Mouse (Mus musculus) heart, adult 2 months (tissue): ENCODE measurements around the gene Msantd2. TPM values are rescaled to one million over a fixed set of nuclear protein-coding genes. Genes with fewer than 3 reads are reported as not detected.

Source experiments
- DNase-seq, 2 experiments: peaks; one replicate each; pipeline ENCODE4 v3.0.0; 2021
- H3K27ac ChIP-seq: fragments of 200-600 bp; 2 replicates; pipeline ENCODE4 v1.8.1; 2022
- H3K27me3 ChIP-seq: fragments of 200-500 bp; 2 replicates; pipeline ENCODE4 v1.6.1; 2012; ENCODE audit warnings: mild to moderate bottlenecking, low read length, inconsistent platforms, mixed read lengths; ENCODE audit not compliant: control insufficient read depth, insufficient read depth
- H3K36me3 ChIP-seq: fragments of 200-500 bp; 2 replicates; pipeline ENCODE4 v1.6.1; 2012; ENCODE audit warnings: low read length, inconsistent platforms; ENCODE audit not compliant: control insufficient read depth, insufficient read depth
- H3K4me1 ChIP-seq: fragments of 200-500 bp; 2 replicates; pipeline ENCODE4 v1.6.1; 2011; ENCODE audit warnings: low read length; ENCODE audit not compliant: control insufficient read depth, insufficient read depth
- H3K4me3 ChIP-seq: fragments of 200-600 bp; 2 replicates; pipeline ENCODE4 v1.8.1; 2022
- H3K79me2 ChIP-seq: fragments of 200-500 bp; replicated peaks from 2 replicates; pipeline ENCODE4 v1.6.1; 2012; ENCODE audit warnings: mild to moderate bottlenecking, inconsistent platforms, low read length, moderate library complexity, mixed read lengths; ENCODE audit not compliant: control insufficient read depth, insufficient read depth
- H3K9ac ChIP-seq: fragments of 200-500 bp; 2 replicates; pipeline ENCODE4 v1.6.1; 2012; ENCODE audit warnings: low read depth, mild to moderate bottlenecking, control low read depth, inconsistent platforms, low read length, mixed read lengths
- CTCF ChIP-seq: fragments of 200-600 bp; IDR thresholded peaks from 2 replicates; pipeline ENCODE4 v1.8.1; 2022; ENCODE audit warnings: antibody characterized with exemption, mild to moderate bottlenecking, moderate library complexity
- EP300 ChIP-seq: fragments of 200-500 bp; IDR thresholded peaks from 2 replicates; pipeline ENCODE4 v1.6.1; 2011; ENCODE audit warnings: low read depth, low read length, control low read depth; ENCODE audit not compliant: insufficient read depth
- POLR2A ChIP-seq: fragments of 200-500 bp; IDR thresholded peaks from 2 replicates; pipeline ENCODE4 v1.6.1; 2011; ENCODE audit warnings: mild to moderate bottlenecking, low read depth, low read length, control low read depth; ENCODE audit not compliant: insufficient read depth
- WGBS: fragments of 180-500 bp; shearing (Covaris S2); methylation state at CpG from one replicate; pipeline ENCODE4 v1.1.7; 2018; 5-methylcytosine and 5-hydroxymethylcytosine counted together
- intact Hi-C: fragments of 180-260 bp; cut with DNase I; formaldehyde crosslinking; loops from one replicate; pipeline ENCODE4 v1.15.1; 2025
- polyA plus RNA-seq: library from polyadenylated mRNA; depleted of rRNA; stranded (reverse); fragments of >200 nt; gene quantifications from 2 replicates; pipeline ENCODE4 v1.2.3, GENCODE M21; 2012
- total RNA-seq, 2 experiments: library from RNA; stranded (reverse); gene quantifications; 2 replicates each; pipeline ENCODE4 v1.2.3; 2021

Msantd2 gene
- total and polyA plus RNA-seq, 3 experiments, result 6.4 to 10.7 (median 7.1) TPM

DNA sequence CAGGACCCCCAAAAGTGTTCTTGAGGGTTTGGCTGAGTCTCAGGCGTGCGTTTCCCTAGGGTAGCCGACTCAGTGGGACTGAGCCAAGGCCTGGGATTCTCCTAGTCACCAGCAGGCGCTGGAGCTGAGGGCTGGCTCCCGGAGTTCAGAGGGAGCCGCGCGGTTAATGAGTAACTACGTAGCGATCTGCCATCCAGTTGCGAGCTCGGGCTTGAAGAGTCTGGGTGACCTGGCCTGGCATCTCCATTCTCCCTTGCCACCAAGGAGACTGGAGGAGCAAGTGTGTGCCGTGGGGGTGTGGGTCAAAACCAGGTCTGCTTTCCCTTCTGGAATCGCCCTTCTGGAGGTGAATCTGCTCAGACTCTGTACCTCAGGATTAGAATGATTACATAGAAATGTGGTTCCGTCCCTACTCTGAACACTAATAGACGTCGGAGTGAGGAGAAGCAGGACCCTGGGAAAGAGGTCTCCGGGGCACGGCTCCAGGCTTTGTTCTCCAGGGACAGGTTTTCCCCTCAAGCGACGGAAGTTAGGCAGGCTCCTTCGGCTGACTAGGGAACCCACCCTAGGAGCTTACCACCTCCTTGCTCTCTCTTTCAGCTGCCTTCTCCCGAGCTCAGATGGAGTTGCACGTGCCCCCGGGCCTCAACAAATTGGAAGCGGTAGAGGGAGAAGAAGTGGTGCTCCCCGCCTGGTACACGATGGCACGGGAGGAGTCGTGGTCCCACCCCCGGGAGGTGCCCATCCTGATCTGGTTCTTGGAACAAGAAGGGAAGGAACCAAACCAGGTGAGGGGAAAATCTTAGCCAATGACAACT, 42.0 kb downstream of the Msantd2 start:
- H3K27me3 ChIP-seq, result no peaks in the 10 kb centered on the region
- peaks cover 33% of the 10 kb centered on the region for H3K36me3 ChIP-seq
- 5% methylated on average over 31 of the region's 31 CpGs for WGBS
- H3K9ac ChIP-seq, result peak overlapping the region; percentile 83
- H3K27ac ChIP-seq, result peak overlapping the region; percentile 93
- peak; percentile 67 to 71 for DNase-seq
- TF ChIP-seq CTCF, result peak; percentile 74
- TF ChIP-seq EP300, result no peak
- peak; percentile 14; the same call in 1 of the 2 replicates for TF ChIP-seq POLR2A
- H3K4me3 ChIP-seq, result peak overlapping the region; percentile 71
- intact Hi-C loops, result loop anchor here (1.0 to 2.0 kb wide), 3 partner anchors 14 to 130 kb away; partner anchors contain the start of gene Robo4
- no peaks in the 10 kb centered on the region for H3K79me2 ChIP-seq
- H3K4me1 ChIP-seq, result peaks cover 12% of the 10 kb centered on the region

DNA sequence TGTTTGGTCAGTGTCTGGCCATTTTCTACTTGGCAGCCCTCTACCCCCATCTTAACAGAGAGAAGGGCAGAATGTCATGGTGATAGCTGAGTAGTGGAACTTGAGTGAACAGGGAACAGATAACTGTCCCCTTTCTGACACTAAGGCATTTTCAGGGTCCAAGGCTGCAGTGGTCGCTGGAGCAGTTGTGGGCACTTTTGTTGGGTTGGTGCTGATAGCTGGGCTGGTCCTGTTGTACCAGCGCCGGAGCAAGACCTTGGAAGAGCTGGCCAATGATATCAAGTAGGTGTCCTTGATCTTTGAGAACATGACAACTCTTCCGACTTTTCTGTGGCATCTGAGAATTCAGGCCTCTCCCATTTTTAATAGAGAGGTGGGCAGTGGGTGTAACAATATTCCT, 47.7 kb downstream of the Msantd2 start:
- Histone ChIP-seq H3K79me2 (no peaks in the 10 kb centered on the region), H3K27ac (peak overlapping the region; percentile 0), H3K4me3 (no peak overlapping the region), H3K36me3 (peaks cover 77% of the 10 kb centered on the region), H3K9ac (no peak overlapping the region), H3K27me3 (no peaks in the 10 kb centered on the region), H3K4me1 (peaks cover 39% of the 10 kb centered on the region)
- 59% methylated on average over 4 of the region's 4 CpGs for WGBS
- no peak for DNase-seq
- intact Hi-C loops, result no loop called here
- TF ChIP-seq EP300, result no peak
- no peak for TF ChIP-seq POLR2A

DNA sequence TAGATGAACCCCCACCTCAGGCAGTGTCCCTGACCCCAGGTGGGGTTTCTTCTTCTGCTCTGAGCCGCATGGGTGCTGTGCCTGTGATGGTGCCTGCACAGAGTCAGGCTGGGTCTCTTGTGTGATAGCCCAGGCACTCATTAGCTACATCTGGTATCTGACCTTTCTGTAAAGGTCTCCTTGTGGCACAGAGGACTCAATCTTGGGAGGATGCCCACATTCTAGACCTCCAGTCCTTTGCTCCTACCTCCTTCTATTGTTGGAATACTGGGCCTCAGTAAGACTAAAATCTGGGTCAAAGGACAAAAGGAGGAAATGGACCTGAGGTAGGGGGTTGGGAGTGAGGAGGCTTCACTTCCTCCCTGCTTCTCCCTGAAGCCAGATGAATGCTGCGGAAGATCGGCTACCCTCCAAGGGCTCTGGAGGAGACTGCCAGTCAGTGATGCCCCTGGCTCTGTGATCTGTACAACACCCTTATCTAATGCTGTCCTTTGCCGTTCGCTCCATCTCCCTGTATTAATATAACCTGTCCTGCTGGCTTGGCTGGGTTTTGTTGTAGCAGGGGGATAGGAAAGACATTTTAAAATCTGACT, 48.6 kb downstream of the Msantd2 start:
- H3K27ac ChIP-seq, result peak overlapping the region; percentile 59
- H3K9ac ChIP-seq, result no peak overlapping the region; the same call in 1 of the 2 replicates
- TF ChIP-seq CTCF (no peak), EP300 (no peak), POLR2A (no peak)
- peak overlapping the region; percentile 13; the same call in 1 of the 2 replicates for H3K4me3 ChIP-seq
- DNase-seq, result no peak
- H3K36me3 ChIP-seq, result peaks cover 79% of the 10 kb centered on the region
- no peaks in the 10 kb centered on the region for H3K79me2 ChIP-seq
- 37% methylated on average over 5 of the region's 5 CpGs for whole genome bisulfite sequencing
- H3K4me1 ChIP-seq, result peaks cover 42% of the 10 kb centered on the region
- no peaks in the 10 kb centered on the region for H3K27me3 ChIP-seq
- intact Hi-C loops, result no loop called here

DNA sequence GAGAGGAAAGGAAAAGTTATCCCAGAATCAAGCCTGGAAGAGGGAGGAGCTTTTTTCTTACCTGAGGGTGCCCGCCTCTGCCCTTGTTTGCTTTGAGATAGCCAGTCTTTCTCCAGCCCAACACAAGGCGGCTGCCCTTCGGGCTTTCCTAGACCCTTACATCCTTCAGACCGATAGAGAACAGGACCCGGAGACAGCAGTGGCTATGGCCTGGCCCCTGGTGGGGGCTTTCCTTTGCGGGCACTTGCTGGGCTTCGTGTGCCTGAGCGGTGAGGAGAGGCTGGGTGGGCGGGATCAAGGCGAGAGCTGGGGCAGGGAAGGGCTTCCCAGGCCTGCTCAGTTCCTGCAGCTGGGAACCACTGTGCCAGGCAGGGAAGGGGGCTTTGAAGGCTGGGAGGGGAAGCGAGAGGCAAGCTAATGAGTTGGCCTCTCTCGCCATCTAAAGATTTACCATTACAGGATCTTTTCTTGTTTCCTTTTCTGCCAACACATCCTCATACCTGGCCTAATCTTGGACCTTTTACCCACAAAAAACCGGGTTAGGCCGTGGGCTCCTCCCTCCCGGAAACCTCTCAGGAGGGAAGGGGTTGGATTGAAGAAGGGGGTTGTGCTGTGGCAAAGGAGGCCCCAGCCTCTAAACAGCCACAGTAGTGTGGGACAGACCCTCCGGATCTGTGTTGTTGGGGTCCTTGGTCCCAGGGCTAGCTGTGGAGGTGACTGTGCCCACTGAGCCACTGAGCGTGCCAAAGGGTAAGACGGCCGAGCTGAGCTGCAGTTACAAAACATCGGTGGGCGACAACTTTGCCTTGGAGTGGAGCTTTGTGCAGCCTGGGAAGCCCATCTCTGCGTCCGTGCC, 50.3 kb downstream of the Msantd2 start, which contains the start of gene Vsig2:
Vsig2 (plus strand) TSS at position 86 of the 856 bp plus-strand sequence.
- Histone ChIP-seq H3K36me3 (peaks cover 67% of the 10 kb centered on the region), H3K27ac (peak within 1 kb of the TSS; percentile 59; the same call in 1 of the 2 replicates), H3K4me1 (peaks cover 37% of the 10 kb centered on the region), H3K4me3 (no peak within 1 kb of the TSS), H3K27me3 (no peaks in the 10 kb centered on the region), H3K9ac (no peak within 1 kb of the TSS), H3K79me2 (no peaks in the 10 kb centered on the region)
- no peak for DNase-seq
- WGBS, result 59% methylated on average over 23 of the region's 23 CpGs
- TF ChIP-seq EP300, result no peak
- TF ChIP-seq CTCF, result no peak
- no peak for TF ChIP-seq POLR2A
- intact Hi-C loops, result no loop called here

DNA sequence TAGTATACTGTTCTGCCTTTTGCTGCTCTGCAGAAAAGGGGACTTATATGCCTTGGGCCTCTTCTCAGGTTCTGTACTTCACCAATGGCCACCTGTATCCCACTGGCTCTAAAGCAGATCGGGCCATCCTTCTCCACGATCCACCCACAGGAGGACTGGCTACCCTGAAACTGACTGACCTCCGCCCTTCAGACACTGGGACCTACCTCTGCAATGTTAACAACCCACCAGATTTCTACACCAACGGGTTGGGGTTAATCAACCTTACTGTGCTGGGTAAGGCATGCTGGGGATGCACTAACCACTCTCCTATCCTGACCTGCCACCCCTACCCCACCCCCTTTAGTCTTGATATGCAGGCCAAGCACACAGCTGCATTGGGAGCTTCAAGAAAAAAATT, 51.1 kb downstream of the Msantd2 start:
- no peak for DNase-seq
- 78% methylated on average over 4 of the region's 4 CpGs for WGBS
- Histone ChIP-seq H3K36me3 (peaks cover 59% of the 10 kb centered on the region), H3K9ac (no peak overlapping the region), H3K27ac (peak overlapping the region; percentile 1; the same call in 1 of the 2 replicates), H3K4me3 (no peak overlapping the region), H3K4me1 (peaks cover 38% of the 10 kb centered on the region), H3K79me2 (no peaks in the 10 kb centered on the region), H3K27me3 (no peaks in the 10 kb centered on the region)
- TF ChIP-seq POLR2A (no peak), CTCF (no peak), EP300 (no peak)
- intact Hi-C loops, result no loop called here
